Mouse (Mus musculus) right cerebral cortex, postnatal 10 days (tissue): Measurements from ENCODE around the gene Ppp3ca.

ENCODE experiments used
- DNase-seq, 2 experiments: peaks; one replicate each; pipeline ENCODE4 v3.0.0; 2021; ENCODE audit warnings: low spot score in 2 of 2

Gene Ppp3ca

DNA sequence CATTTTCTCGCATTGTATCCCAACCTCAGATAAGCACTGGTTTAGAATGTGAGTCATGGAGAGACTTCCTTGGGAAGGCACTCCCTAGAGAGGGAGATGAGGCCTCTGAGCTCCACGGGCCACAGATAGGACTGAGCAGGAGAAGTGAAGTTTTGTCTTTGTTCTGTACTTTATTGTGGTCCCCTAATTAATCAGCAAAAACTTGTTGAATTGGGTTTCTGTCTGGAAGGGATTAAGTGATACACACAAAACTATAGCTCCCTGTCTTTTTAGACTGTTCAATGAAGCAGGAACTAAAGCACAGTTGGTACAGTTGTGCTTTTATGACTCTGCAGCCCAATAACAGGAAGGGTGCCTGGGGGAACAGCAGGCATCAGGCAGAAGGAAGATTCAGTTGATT lies 95.6 kb downstream of the Ppp3ca start:
- DNase-seq: no peak

GRCm38 (mm10) chr3:136768775-136769485 lies 99.0 kb downstream of the Ppp3ca start:
- no peak for DNase-seq

GRCm38 (mm10) chr3:136769486-136769882 lies 99.6 kb downstream of the Ppp3ca start:
- DNase-seq: no peak

GRCm38 (mm10) chr3:136771700-136772099 lies 101.8 kb downstream of the Ppp3ca start:
- no peak for DNase-seq

DNA sequence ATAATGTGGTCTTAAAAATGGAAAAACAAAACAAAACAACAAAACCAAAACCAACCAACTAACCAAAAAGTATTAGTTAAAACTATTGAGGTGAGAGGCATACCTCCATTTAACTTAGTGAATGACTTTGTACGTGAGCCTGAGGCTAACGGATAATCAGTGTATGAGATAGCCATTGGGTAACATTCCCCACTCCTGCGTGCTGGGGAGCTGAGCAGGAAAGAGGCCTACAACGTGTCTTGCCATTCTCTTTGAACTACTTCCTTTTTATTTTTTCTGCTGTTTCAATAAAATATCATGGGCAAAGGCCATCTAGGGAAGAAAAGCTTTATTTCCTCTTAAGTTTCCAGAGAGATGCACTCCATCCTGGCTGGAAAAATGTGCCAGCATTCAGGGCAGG lies 103.3 kb downstream of the Ppp3ca start:
- DNase-seq: no peak

GRCm38 (mm10) chr3:136774196-136774595 lies 104.3 kb downstream of the Ppp3ca start:
- DNase-seq: no peak

DNA sequence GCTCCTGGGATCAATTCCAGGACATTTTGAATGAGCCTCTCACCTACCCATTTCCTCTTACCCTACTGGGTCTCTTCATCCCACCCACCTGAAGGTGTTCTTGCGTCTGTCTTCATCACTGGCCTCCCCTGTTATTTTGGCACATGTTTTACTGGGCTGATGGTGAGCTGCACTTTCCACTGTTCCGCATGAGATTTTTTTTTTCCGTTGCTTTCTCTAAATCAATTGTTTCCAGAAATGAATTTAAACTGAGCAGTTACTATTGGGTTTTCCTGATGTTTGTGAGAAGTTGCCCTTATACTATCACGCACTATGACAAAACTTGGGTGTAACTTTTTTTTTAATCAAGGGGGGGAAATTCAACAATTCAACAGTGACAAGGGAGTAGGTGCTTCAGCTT lies 106.6 kb downstream of the Ppp3ca start:
- no peak for DNase-seq

DNA sequence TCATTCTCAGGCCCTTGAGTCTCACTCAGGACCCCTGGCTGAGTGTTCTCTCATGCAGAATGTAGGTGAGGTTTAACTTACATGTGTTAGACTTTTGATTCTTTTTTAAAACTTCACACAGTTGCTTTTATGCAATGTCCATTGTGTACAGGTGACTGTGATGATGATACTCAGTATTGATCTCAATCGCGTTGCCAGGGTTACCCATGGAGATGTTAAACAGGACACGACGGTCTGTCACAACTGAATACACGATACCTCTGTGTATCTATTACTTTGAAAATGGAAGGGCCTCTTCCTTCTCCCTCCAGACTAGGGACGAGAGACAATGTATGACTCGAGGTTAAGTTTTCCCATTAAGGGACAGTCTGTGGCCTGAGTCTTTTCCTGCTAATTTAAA lies 107.5 kb downstream of the Ppp3ca start:
- no peak for DNase-seq

- DNase-seq: no peak
These were observed 107.9 kb downstream of the Ppp3ca start for GRCm38 (mm10) chr3:136777787-136778216.

GRCm38 (mm10) chr3:136780321-136780720 lies 110.4 kb downstream of the Ppp3ca start:
- DNase-seq: no peak

- DNase-seq: no peak
These were observed 112.1 kb downstream of the Ppp3ca start for GRCm38 (mm10) chr3:136782058-136782457.

- DNase-seq: no peak
These were observed 115.8 kb downstream of the Ppp3ca start for GRCm38 (mm10) chr3:136785686-136786085.

DNA sequence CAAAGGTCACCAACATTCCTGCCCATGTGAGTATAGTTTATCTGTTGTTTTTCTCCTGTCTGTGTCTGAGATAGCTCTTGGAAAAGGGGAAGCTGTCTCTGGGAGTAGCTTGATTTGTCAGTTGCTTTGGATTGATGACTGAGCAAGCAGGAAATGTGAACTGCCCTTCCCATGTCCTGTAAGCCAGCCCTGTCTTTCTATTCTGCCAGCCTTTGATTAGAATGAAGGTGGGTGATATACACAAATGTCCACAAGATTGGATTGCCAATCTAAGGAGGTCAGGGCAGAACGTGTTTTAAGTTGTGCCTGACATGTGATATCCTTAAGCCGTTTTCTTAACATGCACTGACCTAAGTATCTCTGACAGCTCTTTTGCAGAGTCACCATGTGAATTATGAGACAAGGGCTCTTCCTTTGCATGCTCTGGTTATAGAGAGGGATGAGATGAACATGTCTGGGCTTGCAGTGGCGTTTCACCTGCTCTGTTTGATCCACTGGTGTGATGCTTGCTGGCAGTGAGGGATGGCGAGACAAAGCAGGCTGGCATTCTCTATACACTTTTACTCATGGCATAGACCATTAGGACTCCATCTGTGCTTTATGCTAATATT lies 120.4 kb downstream of the Ppp3ca start:
- DNase-seq: no peak

- DNase-seq: no peak
These were observed 121.5 kb downstream of the Ppp3ca start for GRCm38 (mm10) chr3:136791404-136791803.

GRCm38 (mm10) chr3:136791946-136792345 lies 122.0 kb downstream of the Ppp3ca start:
- DNase-seq: no peak

DNA sequence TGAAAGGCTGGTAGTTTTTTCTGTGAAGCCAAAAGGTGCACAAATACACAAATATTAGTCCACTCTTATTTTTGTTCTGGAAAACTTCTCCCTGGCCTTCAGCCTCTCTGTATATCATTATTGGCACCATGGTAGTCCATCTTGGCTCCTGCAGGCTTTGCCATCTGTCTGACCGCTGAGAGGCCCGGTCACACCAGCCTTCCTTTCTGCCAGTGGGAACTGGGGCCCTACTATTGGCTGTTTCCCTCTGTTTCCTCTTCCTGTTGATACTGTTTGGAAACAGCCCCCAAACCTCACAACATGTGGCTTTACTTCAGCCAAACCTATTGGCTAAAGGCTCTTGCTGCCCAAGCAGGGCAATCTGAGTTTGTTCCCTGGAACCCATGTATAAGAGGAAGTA lies 123.5 kb downstream of the Ppp3ca start:
- no peak for DNase-seq

GRCm38 (mm10) chr3:136794426-136795217 lies 124.7 kb downstream of the Ppp3ca start:
- no peak for DNase-seq

GRCm38 (mm10) chr3:136798896-136799295 lies 129.0 kb downstream of the Ppp3ca start:
- DNase-seq: no peak

DNA sequence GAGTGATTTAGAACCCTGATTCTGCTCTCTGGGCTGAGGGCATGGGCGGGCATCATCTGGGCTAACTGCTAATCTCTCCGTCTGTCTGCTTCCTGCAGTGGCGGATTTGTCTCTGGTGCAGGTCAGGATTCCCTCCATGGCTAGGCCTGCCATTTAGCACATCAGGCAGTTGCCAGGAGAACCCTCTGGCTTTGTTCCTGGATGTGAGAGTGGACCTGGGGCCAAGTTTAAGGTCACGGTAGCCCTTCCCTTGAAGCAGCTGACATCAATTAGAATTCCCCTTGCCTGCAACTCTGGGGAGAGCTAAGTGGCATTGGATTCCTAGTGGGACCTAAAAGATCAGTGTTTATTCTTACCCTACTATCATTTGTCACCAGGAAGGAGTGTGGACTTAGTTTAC lies 132.7 kb downstream of the Ppp3ca start:
- peak in 1 of 2 experiments; percentile 35 for DNase-seq

DNA sequence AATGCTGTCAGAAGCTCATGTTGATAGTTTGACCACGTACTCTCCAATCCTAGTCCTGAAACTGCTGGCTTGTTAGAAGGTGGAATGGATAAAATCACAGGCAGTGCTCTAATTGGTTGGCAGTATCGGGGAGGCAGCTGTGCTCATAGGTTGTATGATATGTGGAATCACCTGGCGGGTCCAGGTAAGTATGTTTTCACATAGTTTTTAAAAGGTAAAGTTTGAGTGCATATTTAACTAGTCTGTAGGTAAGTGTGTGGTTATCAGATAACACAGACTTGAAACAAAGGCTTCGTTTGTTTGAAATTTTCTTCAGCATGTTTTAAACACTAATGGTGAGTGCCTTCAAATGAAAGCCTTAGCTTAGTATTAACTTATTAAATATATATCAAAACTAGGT lies 136.0 kb downstream of the Ppp3ca start:
- DNase-seq: no peak

DNA sequence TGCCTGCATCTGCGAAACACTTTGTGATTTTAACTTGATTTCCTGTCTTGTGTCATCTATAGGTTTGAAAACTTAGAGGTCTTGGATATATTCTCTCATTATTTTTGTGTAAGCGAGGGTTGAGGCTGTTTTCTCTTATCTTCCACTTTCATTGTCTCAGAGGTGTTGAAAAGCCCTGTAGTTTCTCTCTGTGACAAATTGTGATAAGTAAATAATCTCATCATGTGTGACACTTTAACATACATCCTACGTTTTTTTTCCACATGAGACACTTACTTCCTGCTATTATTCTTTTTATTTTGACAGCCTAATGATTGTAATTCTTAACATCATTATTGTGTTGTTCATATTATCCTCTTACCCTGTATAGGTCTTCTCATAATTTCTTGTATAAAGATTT lies 140.3 kb downstream of the Ppp3ca start:
- DNase-seq: no peak

GRCm38 (mm10) chr3:136812162-136812561 lies 142.2 kb downstream of the Ppp3ca start:
- no peak for DNase-seq

GRCm38 (mm10) chr3:136812791-136813190 lies 142.9 kb downstream of the Ppp3ca start:
- no peak for DNase-seq
